Mouse (Mus musculus) ES-Bruce4 (cell line): ENCODE results near the gene Ppp1r12a. TPM values are rescaled to one million over a fixed set of nuclear protein-coding genes. Genes with fewer than 3 reads are reported as not detected.

Source experiments
- H3K27ac ChIP-seq: 2 replicates; pipeline ENCODE4 v1.5.1; 2012; ENCODE audit warnings: low read length, inconsistent platforms; ENCODE audit not compliant: insufficient read depth
- H3K27me3 ChIP-seq: 2 replicates; pipeline ENCODE4 v1.6.1; 2012; ENCODE audit warnings: mild to moderate bottlenecking, low read length, inconsistent platforms; ENCODE audit not compliant: control insufficient read depth, poor library complexity, insufficient read depth, severe bottlenecking
- H3K36me3 ChIP-seq: 2 replicates; pipeline ENCODE4 v1.6.1; 2012; ENCODE audit warnings: inconsistent platforms, mild to moderate bottlenecking, low read length, moderate library complexity; ENCODE audit not compliant: control insufficient read depth, poor library complexity, insufficient read depth, severe bottlenecking
- H3K4me1 ChIP-seq: one replicate; pipeline ENCODE4 v1.8.1; 2011; ENCODE audit warnings: low read length; ENCODE audit not compliant: control insufficient read depth, insufficient read depth
- H3K4me3 ChIP-seq: 2 replicates; pipeline ENCODE4 v1.5.1; 2011; ENCODE audit warnings: low read depth, mild to moderate bottlenecking, low read length
- H3K9ac ChIP-seq: 2 replicates; pipeline ENCODE4 v1.6.1; 2012; ENCODE audit warnings: low read depth, mild to moderate bottlenecking, inconsistent platforms; ENCODE audit not compliant: poor library complexity, severe bottlenecking
- H3K9me3 ChIP-seq: replicated peaks from 2 replicates; pipeline ENCODE4 v1.6.1; 2012; ENCODE audit warnings: mild to moderate bottlenecking, low read length, inconsistent platforms; ENCODE audit not compliant: control insufficient read depth, poor library complexity, insufficient read depth, severe bottlenecking
- CTCF ChIP-seq: IDR thresholded peaks from one replicate; pipeline ENCODE4 v1.8.1; 2011; ENCODE audit warnings: low read depth, low read length
- EP300 ChIP-seq: IDR thresholded peaks from 2 replicates; pipeline ENCODE4 v1.6.1; 2011; ENCODE audit warnings: low read depth, low read length; ENCODE audit not compliant: insufficient read depth
- POLR2A ChIP-seq: IDR thresholded peaks from one replicate; pipeline ENCODE4 v1.8.1; 2011; ENCODE audit warnings: low read length; ENCODE audit not compliant: insufficient read depth
- polyA plus RNA-seq: library from polyadenylated mRNA; stranded (reverse); fragments of >200 nt; gene quantifications from 2 replicates; pipeline ENCODE4 v1.2.4, GENCODE M21; 2011; ENCODE audit warnings: low read depth; ENCODE audit not compliant: missing spikeins, insufficient read depth, insufficient read length

Gene Ppp1r12a
- polyA plus RNA-seq, 1 experiment = 170 TPM

GRCm38 (mm10) chr10:108179404-108179803, 17.4 kb downstream of the Ppp1r12a start:
- Histone ChIP-seq H3K9me3 (no peaks in the 10 kb centered on the region), H3K4me1 (peaks cover 2% of the 10 kb centered on the region), H3K27ac (no peak overlapping the region), H3K4me3 (no peak overlapping the region), H3K27me3 (no peaks in the 10 kb centered on the region), H3K9ac (no peak overlapping the region), H3K36me3 (no peaks in the 10 kb centered on the region)
- TF ChIP-seq EP300 = no peak
- TF ChIP-seq CTCF = no peak
- TF ChIP-seq POLR2A = no peak

DNA sequence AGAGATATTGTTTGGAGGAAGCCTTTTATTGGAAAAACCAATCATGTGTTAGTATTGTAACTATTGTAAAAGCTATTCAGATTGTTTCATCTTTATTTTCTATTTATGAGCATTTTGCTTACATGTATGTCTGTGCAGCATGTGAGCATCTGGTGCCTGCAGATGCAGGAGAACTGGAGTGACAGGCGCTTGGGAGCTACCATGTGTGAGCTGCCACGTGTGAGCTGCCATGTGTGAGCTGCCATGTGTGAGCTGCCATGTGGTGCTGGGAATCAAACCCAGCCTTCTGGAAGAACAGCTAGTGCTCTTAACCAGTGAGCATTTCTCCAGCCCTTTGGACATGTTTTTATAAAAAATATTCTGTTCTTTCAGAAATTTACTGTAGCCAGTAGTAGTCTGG, 18.3 kb downstream of the Ppp1r12a start:
- H3K27ac ChIP-seq = no peak overlapping the region
- H3K4me3 ChIP-seq = no peak overlapping the region
- no peak overlapping the region for H3K9ac ChIP-seq
- H3K27me3 ChIP-seq = no peaks in the 10 kb centered on the region
- TF ChIP-seq EP300 (no peak), POLR2A (no peak), CTCF (no peak)
- H3K36me3 ChIP-seq = no peaks in the 10 kb centered on the region
- H3K4me1 ChIP-seq = peaks cover 2% of the 10 kb centered on the region
- H3K9me3 ChIP-seq = no peaks in the 10 kb centered on the region

GRCm38 (mm10) chr10:108181893-108182292, 19.9 kb downstream of the Ppp1r12a start:
- Histone ChIP-seq H3K4me1 (peaks cover 2% of the 10 kb centered on the region), H3K27ac (no peak overlapping the region), H3K9ac (no peak overlapping the region), H3K27me3 (no peaks in the 10 kb centered on the region), H3K9me3 (no peaks in the 10 kb centered on the region), H3K36me3 (no peaks in the 10 kb centered on the region), H3K4me3 (no peak overlapping the region)
- TF ChIP-seq CTCF = no peak
- no peak for TF ChIP-seq EP300
- TF ChIP-seq POLR2A = no peak

DNA sequence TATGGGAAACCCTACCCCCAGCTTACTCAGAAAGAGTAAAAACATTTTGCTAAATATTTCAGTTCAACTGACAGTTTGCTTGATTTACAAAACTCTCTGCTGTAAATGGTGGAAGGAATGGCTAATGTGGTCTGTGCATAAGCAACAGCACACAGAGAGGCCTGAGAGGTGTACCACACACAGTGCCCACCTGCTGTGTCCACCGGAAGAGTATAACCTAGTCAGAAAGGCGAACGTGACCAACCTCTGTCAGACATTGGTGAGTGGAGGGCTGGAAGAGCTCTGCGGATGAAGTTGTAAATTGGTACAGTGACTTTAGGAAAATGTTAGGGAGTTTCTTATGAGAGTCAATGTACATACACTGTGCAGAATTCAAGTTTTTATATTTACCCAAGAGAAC, 20.4 kb downstream of the Ppp1r12a start:
- Histone ChIP-seq H3K9me3 (no peaks in the 10 kb centered on the region), H3K36me3 (no peaks in the 10 kb centered on the region), H3K9ac (no peak overlapping the region), H3K4me1 (peaks cover 2% of the 10 kb centered on the region), H3K4me3 (no peak overlapping the region), H3K27me3 (no peaks in the 10 kb centered on the region), H3K27ac (no peak overlapping the region)
- TF ChIP-seq CTCF = no peak
- no peak for TF ChIP-seq POLR2A
- no peak for TF ChIP-seq EP300

DNA sequence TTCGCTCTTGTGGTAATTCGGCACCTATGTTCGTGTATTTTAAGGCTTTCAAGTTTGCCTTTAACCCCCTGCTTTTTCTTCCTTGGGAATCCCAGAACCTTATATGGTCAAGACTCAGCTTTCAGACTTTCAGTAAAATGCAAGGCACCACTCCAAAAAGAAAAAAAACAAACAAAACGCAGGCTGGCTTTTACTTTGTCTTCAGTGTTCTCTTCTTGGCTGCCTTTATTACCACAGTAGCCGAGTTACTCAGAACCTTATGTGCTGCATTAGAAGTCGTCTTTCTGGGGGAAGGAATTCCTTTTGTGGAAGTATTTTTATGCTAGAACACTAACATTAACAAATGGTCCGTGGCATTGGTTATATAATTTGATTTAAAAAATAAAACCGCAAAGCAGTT, 22.8 kb downstream of the Ppp1r12a start:
- H3K4me3 ChIP-seq = no peak overlapping the region
- TF ChIP-seq EP300 = no peak
- TF ChIP-seq POLR2A = no peak
- no peak for TF ChIP-seq CTCF
- H3K9ac ChIP-seq = no peak overlapping the region
- H3K27ac ChIP-seq = no peak overlapping the region
- H3K36me3 ChIP-seq = no peaks in the 10 kb centered on the region
- H3K9me3 ChIP-seq = no peaks in the 10 kb centered on the region
- H3K4me1 ChIP-seq = peaks cover 2% of the 10 kb centered on the region
- no peaks in the 10 kb centered on the region for H3K27me3 ChIP-seq

DNA sequence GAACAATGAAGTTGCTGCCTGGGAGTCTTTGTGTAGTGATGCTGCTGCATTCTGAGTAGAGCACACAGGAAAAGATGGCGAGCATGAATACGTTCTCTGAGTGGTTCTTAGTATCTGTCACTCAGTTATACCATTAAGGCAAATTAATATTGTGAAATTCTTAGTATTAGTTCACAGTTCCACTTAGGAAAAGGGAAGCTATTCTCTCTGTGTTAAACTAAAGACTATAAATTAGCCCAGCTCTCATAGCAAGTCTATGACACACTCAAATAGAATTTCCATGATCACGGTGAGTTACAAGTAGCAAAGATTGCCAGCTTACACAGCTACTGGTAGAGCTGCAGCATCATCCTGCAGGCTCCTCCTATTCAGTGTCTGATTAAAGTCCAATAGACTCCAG, 23.3 kb downstream of the Ppp1r12a start:
- Histone ChIP-seq H3K9me3 (no peaks in the 10 kb centered on the region), H3K4me1 (peaks cover 2% of the 10 kb centered on the region), H3K9ac (no peak overlapping the region), H3K27ac (no peak overlapping the region), H3K4me3 (no peak overlapping the region), H3K36me3 (no peaks in the 10 kb centered on the region), H3K27me3 (no peaks in the 10 kb centered on the region)
- TF ChIP-seq CTCF = no peak
- no peak for TF ChIP-seq POLR2A
- no peak for TF ChIP-seq EP300

DNA sequence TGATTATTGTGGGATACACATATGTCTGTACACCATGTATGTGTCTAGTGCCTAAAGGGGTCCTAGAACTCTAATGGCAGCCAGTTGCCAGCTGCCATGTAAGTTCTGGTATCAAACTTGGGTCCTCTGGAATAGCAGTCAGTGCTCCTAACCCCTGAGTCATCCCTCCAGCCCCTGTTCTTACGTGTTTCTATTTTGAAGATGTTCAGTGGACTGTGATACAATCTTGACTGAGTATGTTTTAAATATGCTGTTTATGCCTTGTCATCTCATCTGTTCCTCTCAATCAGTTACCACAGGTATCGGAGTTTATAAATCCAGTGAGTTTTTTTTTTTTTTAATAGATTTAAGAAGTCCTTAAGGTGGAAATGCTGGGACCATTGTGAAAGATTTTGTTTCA, 27.3 kb downstream of the Ppp1r12a start:
- H3K27me3 ChIP-seq = no peaks in the 10 kb centered on the region
- no peak for TF ChIP-seq POLR2A
- no peak for TF ChIP-seq EP300
- TF ChIP-seq CTCF = no peak
- no peaks in the 10 kb centered on the region for H3K36me3 ChIP-seq
- no peak overlapping the region for H3K4me3 ChIP-seq
- no peaks in the 10 kb centered on the region for H3K4me1 ChIP-seq
- no peak overlapping the region for H3K27ac ChIP-seq
- no peaks in the 10 kb centered on the region for H3K9me3 ChIP-seq
- no peak overlapping the region for H3K9ac ChIP-seq
